Mouse (Mus musculus) stomach, postnatal 0 days (tissue): ENCODE results near the gene Xylt2.

ENCODE experiments used
- CTCF ChIP-seq: IDR thresholded peaks from 2 replicates; pipeline ENCODE4 v1.5.1; 2016; ENCODE audit warnings: antibody characterized with exemption, low read depth, mild to moderate bottlenecking, moderate library complexity
- EP300 ChIP-seq: optimal IDR thresholded peaks from 2 replicates; pipeline ENCODE3; 2016; ENCODE audit warnings: antibody characterized with exemption

DNA sequence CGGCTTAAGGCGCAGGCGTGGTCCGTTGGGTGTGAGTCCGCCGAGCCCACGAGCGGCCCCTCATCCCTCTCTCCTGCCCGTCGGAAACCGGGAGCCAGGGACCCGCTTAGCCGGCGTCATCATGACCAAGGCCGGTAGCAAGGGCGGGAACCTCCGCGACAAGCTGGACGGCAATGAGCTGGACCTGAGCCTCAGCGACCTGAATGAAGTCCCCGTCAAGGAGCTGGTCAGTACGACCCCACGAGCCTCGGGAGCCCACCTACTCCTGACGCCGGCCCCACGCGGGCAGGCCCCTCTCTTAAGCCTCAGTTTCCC is 47.5 kb downstream of the Xylt2 start:
- TF ChIP-seq EP300 (no peak), CTCF (no peak)
